Mouse (Mus musculus) limb, embryonic 11.5 days (tissue): ENCODE measurements around the gene AW146154. TPM values are rescaled to one million over a fixed set of nuclear protein-coding genes. Genes with fewer than 3 reads are reported as not detected.
"Not testable (repeated sequence)": the region's sequence is repeated elsewhere in the genome, so short reads cannot be mapped to it uniquely, and the experiment has no call there.

Source experiments
- ATAC-seq: fragments of 200-750 bp; cut with Nextera tagmentation; 2 replicates; pipeline ENCODE4 v1.8.0; 2017; ENCODE audit warnings: low read depth; ENCODE audit not compliant: insufficient number of reproducible peaks, low FRiP score, low TSS enrichment
- DNase-seq: peaks from one replicate; pipeline ENCODE4 v3.0.0-alpha.2; 2015; ENCODE audit warnings: low spot score
- H3K27ac ChIP-seq: fragments of 300-500 bp; sonication (generic); replicated peaks from 2 replicates; pipeline ENCODE4 v1.5.1; 2014; ENCODE audit warnings: low read depth, mild to moderate bottlenecking, low read length
- H3K27me3 ChIP-seq: fragments of 300-500 bp; sonication (generic); 2 replicates; pipeline ENCODE4 v1.6.1; 2014; ENCODE audit warnings: mild to moderate bottlenecking, low read length, mixed read lengths; ENCODE audit not compliant: control insufficient read depth, insufficient read depth
- H3K36me3 ChIP-seq: fragments of 300-500 bp; sonication (generic); 2 replicates; pipeline ENCODE4 v1.6.1; 2014; ENCODE audit warnings: mild to moderate bottlenecking, low read length, moderate library complexity, mixed read lengths; ENCODE audit not compliant: control insufficient read depth, insufficient read depth
- H3K4me1 ChIP-seq: fragments of 300-500 bp; sonication (generic); 2 replicates; pipeline ENCODE4 v1.6.1; 2014; ENCODE audit warnings: low read length, mixed read lengths; ENCODE audit not compliant: control insufficient read depth, insufficient read depth
- H3K4me2 ChIP-seq: fragments of 300-500 bp; sonication (generic); 2 replicates; pipeline ENCODE4 v1.6.1; 2014; ENCODE audit warnings: low read depth, mild to moderate bottlenecking, moderate library complexity; ENCODE audit not compliant: severe bottlenecking
- H3K4me3 ChIP-seq: fragments of 300-500 bp; sonication (generic); 2 replicates; pipeline ENCODE4 v1.5.1; 2014; ENCODE audit warnings: low read depth, low read length
- H3K9ac ChIP-seq: fragments of 300-500 bp; sonication (generic); 2 replicates; pipeline ENCODE4 v1.6.1; 2014; ENCODE audit warnings: mild to moderate bottlenecking, low read length
- H3K9me3 ChIP-seq: fragments of 300-500 bp; sonication (generic); 2 replicates; pipeline ENCODE4 v1.6.1; 2016; ENCODE audit warnings: low read length; ENCODE audit not compliant: control insufficient read depth
- WGBS: fragments of 180-500 bp; shearing (Covaris S2); extraction: QIAGEN DNeasy Blood & Tissue Kit; methylation state at CpG from one replicate; pipeline ENCODE4 v1.1.7; 2014; 5-methylcytosine and 5-hydroxymethylcytosine counted together
- polyA plus RNA-seq: library from polyadenylated mRNA; unstranded; fragments of >200 nt; fragmentation: Nextera tagmentation; extraction: Ambion mirVana; gene quantifications from 2 replicates; pipeline ENCODE4 v1.2.1, GENCODE M21; 2014

The AW146154 gene
- polyA plus RNA-seq, 1 experiment from 2014 or later: 12.7 TPM

GRCm38 (mm10) chr7:41451864-41452263 lies 47.8 kb downstream of the AW146154 start:
- DNase-seq: peak; percentile 21
- 9% methylated on average over 10 of the region's 10 CpGs for WGBS
- no peak for ATAC-seq
- Histone ChIP-seq H3K9ac (no peak overlapping the region), H3K4me3 (no peak overlapping the region), H3K27ac (no peak overlapping the region), H3K9me3 (no peaks in the 10 kb centered on the region), H3K4me2 (no peak overlapping the region; the same call in 1 of the 2 replicates), H3K27me3 (no peaks in the 10 kb centered on the region), H3K36me3 (no peaks in the 10 kb centered on the region), H3K4me1 (no peaks in the 10 kb centered on the region)

- not testable (repeated sequence) for H3K9ac ChIP-seq, H3K9me3 ChIP-seq, DNase-seq, H3K27me3 ChIP-seq, H3K4me3 ChIP-seq, H3K36me3 ChIP-seq, H3K27ac ChIP-seq, H3K4me1 ChIP-seq, H3K4me2 ChIP-seq, ATAC-seq
- 65% methylated on average over 1 of the region's 1 CpGs for WGBS
Observed at GRCm38 (mm10) chr7:41448596-41448995, 51.1 kb downstream of the AW146154 start, which contains the start of gene Vmn2r57. Vmn2r57 (minus strand) TSS chr7:41448696.

Other genes starting within 250 kb of the AW146154 start
- 10.4 and 11.3 TPM in 2 replicates for gene AI987944, start 106.5 kb downstream of the AW146154 start, polyA plus RNA-seq
- 0.40 and 0.47 TPM in 2 replicates for gene Vmn2r57, start 51.2 kb downstream of the AW146154 start, polyA plus RNA-seq
- gene Gm20449, start 473 bp downstream of the AW146154 start, polyA plus RNA-seq: 0.13 TPM in 1 of 2 replicates, not detected in the other
- gene Gm6871, start 73.8 kb upstream of the AW146154 start, polyA plus RNA-seq: 0.30 TPM in 1 of 2 replicates, not detected in the other
- gene 2610021A01Rik, start 99.3 kb upstream of the AW146154 start, polyA plus RNA-seq: 16.8 and 20.6 TPM in 2 replicates
- gene Zfp788, start 133.3 kb upstream of the AW146154 start, polyA plus RNA-seq: 11.8 and 15.5 TPM in 2 replicates